Mouse (Mus musculus): Measurements from ENCODE around the gene Gm9045.
"Not testable (repeated sequence)": the region's sequence is repeated elsewhere in the genome, so short reads cannot be mapped to it uniquely, and the experiment has no call there.

Gm9045 gene

DNA sequence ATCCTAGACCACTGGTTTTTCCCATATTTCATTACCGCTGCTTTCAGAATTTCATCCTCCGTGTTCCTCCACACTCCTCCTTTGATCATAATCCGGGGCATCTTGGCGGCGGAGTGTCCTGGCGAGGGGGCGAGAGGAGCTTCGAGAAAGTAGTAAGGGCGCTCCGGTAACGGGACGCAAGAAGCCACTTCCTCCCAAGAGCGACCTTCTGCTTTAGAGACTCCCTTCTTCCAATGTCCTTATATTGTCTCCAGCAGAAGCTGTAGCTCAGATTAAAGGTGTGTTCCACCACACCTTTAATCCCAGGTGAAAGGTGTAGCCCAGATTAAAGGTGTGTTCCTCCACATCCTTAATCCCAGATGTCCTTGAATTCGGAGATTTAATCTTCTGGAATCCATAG is at the start of gene Gm9045:
Gm9045 (minus strand) TSS at position 101 of the 400 bp plus-strand sequence.
- DNase-seq (ENCODE audit: low spot score in 2 of 2), result not testable (repeated sequence)

DNA sequence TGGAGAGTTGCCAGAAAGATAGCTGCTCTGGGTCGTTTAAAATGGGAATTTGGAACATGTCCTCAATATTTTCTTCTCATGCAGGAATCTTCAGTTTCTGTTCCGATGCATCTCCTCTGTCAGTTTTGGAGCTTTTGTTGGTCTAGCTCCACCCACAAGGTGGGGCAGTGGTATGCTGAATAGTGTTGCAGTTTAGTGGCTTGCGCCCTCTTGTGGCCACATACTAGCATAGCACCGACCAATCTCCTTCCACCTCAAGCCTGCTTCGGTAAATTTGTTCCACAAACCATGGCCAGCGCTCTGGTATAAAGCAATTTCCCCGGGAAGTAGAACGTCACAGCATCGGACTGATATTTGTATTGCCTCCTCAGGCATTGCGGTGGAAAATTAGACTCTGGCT is 32.8 kb upstream of the Gm9045 start:
- peak; percentile 40 to 67 for DNase-seq (ENCODE audit: low spot score in 2 of 2)

DNA sequence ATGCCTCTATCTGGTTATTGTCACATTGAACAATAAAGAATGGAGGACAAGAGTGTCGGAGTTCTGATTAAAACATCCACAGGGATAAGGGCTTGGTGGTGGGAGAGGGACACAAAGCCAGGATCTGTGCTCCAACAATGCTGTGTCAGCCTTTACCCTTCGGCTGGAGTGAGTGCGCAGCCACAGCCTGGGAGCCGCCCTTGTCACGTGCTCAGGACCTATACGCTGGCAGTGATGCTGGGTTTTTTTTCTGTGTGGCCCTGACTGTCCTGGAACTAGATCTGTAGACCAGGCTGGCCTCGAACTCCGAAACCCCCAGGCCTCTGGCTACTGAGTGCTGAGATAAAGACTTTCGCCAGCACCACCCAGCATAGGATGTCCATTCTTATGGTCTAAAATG is 31.9 kb upstream of the Gm9045 start:
- no peak for DNase-seq (ENCODE audit: low spot score in 2 of 2)

DNA sequence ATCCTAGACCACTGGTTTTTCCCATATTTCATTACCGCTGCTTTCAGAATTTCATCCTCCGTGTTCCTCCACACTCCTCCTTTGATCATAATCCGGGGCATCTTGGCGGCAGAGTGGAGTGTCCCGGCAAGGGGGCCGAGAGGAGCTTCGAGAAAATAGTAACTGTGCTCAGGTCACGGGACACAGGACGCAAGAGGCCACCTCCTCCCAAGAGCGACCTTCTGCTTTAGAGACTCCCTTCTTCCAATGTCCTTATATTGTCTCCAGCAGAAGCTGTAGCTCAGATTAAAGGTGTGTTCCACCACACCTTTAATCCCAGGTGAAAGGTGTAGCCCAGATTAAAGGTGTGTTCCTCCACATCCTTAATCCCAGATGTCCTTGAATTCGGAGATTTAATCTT is 16.4 kb upstream of the Gm9045 start, which contains the start of gene Gm9049:
Gm9049 (minus strand) TSS at position 101 of the 400 bp plus-strand sequence.
- DNase-seq (ENCODE audit: low spot score in 2 of 2), result not testable (repeated sequence)

DNA sequence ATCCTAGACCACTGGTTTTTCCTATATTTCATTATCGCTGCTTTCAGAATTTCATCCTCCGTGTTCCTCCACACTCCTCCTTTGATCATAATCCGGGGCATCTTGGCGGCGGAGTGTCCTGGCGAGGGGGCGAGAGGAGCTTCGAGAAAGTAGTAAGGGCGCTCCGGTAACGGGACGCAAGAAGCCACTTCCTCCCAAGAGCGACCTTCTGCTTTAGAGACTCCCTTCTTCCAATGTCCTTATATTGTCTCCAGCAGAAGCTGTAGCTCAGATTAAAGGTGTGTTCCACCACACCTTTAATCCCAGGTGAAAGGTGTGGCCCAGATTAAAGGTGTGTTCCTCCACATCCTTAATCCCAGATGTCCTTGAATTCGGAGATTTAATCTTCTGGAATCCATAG is 10.9 kb upstream of the Gm9045 start, which contains the start of gene Gm9048:
Gm9048 (minus strand) TSS at position 101 of the 400 bp plus-strand sequence.
- not testable (repeated sequence) for DNase-seq (ENCODE audit: low spot score in 2 of 2)

DNA sequence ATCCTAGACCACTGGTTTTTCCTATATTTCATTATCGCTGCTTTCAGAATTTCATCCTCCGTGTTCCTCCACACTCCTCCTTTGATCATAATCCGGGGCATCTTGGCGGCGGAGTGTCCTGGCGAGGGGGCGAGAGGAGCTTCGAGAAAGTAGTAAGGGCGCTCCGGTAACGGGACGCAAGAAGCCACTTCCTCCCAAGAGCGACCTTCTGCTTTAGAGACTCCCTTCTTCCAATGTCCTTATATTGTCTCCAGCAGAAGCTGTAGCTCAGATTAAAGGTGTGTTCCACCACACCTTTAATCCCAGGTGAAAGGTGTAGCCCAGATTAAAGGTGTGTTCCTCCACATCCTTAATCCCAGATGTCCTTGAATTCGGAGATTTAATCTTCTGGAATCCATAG is 5.5 kb upstream of the Gm9045 start, which contains the start of gene Gm9046:
Gm9046 (minus strand) TSS at position 101 of the 400 bp plus-strand sequence.
- DNase-seq (ENCODE audit: low spot score in 2 of 2), result not testable (repeated sequence)

DNA sequence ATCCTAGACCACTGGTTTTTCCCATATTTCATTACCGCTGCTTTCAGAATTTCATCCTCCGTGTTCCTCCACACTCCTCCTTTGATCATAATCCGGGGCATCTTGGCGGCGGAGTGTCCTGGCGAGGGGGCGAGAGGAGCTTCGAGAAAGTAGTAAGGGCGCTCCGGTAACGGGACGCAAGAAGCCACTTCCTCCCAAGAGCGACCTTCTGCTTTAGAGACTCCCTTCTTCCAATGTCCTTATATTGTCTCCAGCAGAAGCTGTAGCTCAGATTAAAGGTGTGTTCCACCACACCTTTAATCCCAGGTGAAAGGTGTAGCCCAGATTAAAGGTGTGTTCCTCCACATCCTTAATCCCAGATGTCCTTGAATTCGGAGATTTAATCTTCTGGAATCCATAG is 5.3 kb downstream of the Gm9045 start, which contains the start of gene Gm9044:
Gm9044 (minus strand) TSS at position 101 of the 400 bp plus-strand sequence.
- not testable (repeated sequence) for DNase-seq (ENCODE audit: low spot score in 2 of 2)

DNA sequence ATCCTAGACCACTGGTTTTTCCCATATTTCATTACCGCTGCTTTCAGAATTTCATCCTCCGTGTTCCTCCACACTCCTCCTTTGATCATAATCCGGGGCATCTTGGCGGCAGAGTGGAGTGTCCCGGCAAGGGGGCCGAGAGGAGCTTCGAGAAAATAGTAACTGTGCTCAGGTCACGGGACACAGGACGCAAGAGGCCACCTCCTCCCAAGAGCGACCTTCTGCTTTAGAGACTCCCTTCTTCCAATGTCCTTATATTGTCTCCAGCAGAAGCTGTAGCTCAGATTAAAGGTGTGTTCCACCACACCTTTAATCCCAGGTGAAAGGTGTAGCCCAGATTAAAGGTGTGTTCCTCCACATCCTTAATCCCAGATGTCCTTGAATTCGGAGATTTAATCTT is 10.8 kb downstream of the Gm9045 start, which contains the start of gene Gm9040:
Gm9040 (minus strand) TSS at position 101 of the 400 bp plus-strand sequence.
- DNase-seq (ENCODE audit: low spot score in 2 of 2), result not testable (repeated sequence)

DNA sequence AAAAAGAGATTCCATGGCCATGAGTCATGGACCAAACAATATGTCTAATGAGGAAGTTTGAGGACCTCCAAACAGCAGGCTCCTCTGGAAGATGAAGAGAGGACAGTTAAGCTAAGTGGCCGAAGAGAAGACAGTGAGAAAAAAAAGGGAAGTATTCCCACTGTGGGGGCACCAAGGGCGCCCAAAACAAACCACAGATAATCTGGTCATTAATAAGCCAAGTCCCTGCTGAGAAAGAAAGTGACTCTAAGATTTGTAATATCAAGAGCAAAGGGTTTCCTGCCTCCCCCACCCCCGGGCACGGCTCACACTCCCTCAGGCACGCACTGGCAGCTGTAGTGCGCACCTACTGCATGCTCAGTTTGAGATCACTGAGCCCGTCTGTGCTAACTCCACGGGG is 18.6 kb downstream of the Gm9045 start:
- DNase-seq (ENCODE audit: low spot score in 2 of 2), result no peak

DNA sequence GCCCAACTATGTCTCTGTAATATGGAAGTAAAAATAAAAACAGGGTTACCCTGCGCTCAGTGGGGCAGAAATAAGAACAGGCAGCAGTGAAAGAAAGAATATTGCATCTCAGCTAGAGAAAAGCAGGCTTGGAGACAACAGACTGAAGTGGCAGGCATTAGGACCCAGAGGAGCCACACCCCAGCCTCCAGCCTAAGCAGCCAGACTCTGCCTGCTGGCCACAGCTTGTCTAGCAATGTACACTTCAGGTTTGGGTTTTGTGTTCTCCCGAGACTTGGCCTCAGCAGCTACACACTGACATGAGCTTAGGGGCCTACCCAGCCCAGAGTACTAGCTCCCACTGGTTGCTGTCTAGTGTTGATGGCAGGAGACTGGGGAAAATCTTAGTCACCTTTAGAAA is 35.5 kb downstream of the Gm9045 start:
- DNase-seq (ENCODE audit: low spot score in 2 of 2), result not testable (repeated sequence)

DNA sequence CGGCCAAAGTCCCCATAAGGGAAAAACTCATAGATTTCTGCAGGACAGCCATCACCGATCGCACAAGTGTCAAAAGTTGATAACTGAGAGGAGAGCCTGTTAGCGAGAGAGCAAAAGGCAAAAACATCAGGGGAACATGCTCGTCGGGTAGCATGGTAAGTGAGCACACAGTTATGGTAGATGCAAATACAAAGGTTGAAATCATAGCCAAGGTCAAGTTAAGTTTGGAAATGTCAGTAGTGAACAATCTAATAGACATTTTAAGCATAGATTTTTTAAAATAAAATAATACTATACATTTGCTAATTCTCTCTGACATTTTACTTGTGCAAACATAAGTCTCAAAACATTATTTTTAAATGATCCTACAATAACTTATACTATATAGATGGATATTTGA is 42.7 kb downstream of the Gm9045 start, which contains the start of gene Iltifb:
Iltifb (minus strand) TSS at position 101 of the 400 bp plus-strand sequence.
- DNase-seq (ENCODE audit: low spot score in 2 of 2), result no peak

Data from spleen, postnatal 14 days (tissue).